Mouse (Mus musculus): ENCODE measurements around the gene Unc5b.
"Not testable (repeated sequence)": the region's sequence is repeated elsewhere in the genome, so short reads cannot be mapped to it uniquely, and the experiment has no call there.

The Unc5b gene

DNA sequence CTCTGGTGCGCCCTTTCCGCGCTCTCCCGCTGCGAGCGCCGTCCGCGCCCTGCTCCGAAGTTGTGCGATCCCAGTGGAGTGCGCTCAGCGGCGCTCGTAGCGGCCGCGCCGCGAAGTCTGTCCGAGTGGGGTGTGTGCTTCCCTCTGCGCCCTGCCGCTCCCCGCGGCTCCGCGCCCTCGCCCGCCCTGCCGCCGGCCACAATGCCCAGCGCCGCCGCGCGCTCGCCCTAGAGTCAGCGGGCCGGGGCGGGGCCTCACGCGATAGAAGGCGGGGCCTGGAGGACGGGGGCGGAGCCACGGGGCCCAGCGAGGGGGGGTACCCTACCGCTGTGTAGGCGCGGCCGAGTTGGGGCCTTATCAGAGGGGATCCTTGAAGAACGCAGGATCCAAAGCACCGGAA lies at the start of gene Unc5b:
TSS of gene Unc5b (minus strand) at position 203 of the 400 bp plus-strand sequence.
- DNase-seq (ENCODE audit: low read depth), result peak; percentile 61

DNA sequence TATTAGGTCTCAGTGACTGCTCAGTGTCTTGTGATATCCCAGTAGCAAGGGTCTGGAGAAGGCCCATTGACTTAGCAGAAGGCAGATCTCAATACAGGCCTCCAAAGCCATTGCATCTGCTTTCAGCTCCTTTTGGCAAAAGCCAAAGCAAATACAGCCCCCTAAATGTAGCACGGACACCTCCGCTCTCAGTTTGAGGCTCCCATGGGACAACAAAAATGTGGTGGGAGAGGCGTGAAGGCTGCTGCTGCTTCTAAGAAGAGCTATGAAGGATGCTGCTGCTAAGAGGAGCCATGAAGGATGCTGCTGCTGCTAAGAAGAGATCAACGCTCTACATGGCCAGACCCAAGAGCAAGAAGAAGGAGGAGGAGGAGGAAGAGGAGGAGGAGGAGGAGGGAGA lies 48.4 kb upstream of the Unc5b start:
- no peak for DNase-seq (ENCODE audit: low read depth)

DNA sequence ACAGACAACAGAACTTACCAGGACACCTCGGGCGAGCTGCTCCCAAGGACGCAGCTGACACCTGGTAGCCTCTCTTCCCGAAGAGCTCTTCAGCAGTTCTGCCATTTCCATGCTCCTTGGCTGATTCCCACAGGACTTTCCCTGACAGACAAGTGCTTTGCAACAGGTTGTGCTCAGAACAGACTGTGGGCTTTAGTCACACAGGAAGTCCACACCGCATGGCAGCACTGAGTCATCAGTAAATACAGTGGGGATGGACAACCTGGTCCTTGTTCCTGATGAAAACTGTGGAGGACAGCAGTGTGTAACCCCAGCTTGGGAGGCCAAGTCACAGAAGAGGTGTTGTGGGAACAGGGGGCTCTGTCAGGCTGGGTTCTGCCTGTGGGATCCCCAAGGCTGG lies 45.7 kb upstream of the Unc5b start:
- DNase-seq (ENCODE audit: low read depth), result no peak

DNA sequence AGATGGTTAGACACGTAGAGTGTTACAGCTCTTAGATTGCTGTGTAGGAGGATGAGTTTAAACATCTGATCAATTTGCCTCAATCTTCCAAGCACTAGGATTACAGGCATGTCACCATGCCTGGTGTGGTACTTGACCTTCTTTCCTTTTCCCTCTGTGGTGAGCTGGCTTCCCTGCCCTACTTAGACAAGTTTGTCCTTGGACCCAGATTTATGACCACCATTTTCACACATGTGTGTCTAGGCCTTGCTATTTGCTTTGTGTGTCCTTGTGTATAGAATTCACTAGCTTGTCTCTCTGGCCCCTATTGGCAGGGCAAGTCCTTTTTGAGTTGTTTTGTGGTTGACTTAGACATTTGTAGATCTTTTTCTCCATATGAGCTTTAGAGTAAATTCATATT lies 43.6 kb upstream of the Unc5b start:
- DNase-seq (ENCODE audit: low read depth), result no peak

DNA sequence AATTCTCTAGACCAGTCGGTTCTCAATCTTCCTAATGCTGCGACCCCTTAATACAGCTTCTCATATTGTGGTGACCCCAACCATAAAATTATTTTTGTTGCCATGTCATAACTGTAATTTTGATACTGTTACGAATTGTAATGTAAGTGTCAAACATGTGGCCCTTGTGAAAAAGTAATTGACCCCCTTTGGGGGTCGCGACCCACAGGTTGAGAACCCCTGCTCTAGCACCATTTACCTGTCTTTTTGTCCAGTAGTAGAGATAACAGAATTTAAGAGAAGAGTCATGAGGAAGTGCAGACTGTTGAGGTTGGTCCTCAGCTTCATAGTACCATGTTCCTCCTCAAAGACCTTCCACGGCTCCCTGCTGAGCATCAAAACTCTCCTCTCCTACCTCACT lies 31.9 kb upstream of the Unc5b start:
- no peak for DNase-seq (ENCODE audit: low read depth)

DNA sequence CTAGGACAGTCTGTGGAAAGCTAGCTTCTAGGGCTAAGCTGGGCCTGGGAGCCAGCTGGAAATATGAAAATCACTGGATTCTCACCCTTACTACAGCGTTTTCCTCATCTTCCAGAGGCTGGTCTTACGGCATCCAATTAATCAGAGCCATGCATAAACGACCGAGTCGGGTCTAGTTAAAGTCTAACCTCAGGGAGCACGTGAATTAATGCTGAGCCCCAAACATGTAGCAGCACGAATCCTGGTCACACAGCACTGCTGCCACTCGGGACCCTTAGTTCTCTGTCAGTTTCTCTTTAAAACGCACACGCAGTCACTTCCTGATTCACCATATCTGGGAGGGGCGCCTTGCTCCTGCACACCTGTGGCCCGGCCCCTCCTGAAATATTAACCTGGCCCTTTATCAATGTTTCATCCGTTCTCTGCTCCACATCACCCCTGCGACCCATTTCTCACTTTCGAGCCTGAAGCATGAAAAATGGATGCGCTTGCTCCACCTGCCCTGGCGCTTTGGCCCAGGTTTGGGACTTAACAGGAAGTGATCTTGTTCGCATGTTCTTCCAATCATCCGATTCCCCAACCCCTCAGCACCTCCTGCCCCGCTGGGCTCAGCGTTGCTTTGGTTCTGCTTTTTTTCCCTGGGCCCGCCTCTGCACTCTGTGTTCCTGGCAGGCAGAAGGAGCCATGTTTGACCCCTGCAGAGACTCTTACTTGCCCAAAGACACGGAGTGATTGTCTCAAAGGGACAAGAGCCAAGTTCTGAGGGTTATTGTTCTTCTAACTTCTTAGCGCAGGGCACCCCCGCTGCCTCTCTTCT lies 31.3 kb upstream of the Unc5b start:
- DNase-seq (ENCODE audit: low read depth), result no peak

DNA sequence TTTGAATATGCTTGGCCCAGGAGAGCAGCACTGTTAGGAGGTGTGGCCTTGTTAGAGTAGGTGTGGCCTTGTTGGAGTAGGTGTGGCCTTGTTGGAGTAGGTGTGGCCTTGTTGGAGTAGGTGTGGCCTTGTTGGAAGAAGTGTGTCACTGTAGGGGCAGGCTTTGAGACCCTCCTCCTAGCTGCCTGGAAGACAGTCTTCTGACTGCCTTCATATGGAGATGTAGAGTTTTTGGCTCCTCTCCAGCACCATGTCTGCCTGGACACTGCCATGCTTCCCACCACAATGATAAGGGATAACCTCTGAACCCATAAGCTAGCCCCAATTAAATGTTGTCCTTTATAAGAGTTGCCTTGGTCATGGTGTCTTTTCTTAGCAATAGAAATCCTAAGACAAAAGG lies 13.9 kb upstream of the Unc5b start:
- not testable (repeated sequence) for DNase-seq (ENCODE audit: low read depth)

DNA sequence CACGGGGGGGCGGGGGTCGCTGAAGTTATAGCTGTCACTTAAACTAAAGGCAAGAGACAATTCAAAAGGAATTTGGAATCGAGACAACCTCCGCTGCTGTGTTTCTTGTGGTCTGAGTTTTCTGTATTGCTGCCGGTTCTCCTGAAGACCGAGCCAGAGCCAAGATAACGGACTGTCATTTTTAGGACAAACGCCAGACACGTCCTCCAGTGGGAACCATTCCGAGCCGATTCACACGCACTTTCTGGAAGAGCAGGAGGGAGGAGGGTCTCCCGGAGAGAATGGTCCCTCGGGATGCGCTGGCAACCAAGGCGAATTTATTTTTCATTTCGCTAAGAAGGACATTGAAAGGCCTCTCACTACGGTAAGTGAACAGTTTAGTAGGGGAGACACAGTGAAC lies 7.4 kb upstream of the Unc5b start:
- no peak for DNase-seq (ENCODE audit: low read depth)

DNA sequence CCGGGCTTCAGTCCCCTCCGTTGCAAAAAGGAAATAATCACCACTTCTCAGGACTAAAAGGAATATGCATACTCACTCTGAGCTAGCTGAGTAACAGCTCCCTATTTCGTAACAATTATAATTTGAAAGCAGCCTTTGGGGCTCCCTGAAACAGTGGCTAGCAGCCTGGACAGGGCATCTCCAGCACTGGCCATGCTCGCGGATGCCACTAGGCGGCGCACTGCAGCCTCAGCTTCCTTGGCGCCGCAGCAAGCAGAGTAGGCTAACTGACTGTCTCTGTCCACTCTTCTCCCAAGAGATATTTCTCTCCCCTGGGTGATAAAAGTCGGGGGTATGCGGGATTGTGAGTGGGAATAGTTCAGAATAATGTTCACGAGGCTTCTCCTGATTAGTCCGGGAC lies 3.6 kb upstream of the Unc5b start:
- peak; percentile 52 for DNase-seq (ENCODE audit: low read depth)

DNA sequence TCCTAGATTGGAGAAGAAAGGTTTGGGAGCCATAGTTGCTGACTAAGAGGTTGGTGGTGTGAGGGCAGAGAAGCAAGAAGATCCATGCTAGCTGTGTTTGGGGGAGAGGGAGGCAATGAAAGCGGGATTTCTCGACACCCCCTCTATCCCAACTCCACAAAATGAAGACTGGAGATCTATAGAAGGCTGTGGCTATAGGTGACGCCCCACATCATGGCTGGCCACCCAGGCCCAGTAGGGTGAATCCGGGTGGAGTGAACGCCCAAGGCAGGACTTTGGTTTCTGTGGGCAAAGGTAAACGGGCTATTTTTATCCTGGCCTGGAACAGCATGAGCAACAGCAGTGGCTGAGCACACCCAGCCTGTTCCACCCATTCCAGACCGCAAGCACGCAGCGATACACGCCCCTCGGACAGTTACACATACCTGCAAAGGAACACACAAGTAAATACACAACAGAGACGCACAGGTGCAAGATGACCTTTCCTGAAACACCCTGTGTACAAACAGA lies 1.3 kb upstream of the Unc5b start:
- no peak for DNase-seq (ENCODE audit: low read depth)

DNA sequence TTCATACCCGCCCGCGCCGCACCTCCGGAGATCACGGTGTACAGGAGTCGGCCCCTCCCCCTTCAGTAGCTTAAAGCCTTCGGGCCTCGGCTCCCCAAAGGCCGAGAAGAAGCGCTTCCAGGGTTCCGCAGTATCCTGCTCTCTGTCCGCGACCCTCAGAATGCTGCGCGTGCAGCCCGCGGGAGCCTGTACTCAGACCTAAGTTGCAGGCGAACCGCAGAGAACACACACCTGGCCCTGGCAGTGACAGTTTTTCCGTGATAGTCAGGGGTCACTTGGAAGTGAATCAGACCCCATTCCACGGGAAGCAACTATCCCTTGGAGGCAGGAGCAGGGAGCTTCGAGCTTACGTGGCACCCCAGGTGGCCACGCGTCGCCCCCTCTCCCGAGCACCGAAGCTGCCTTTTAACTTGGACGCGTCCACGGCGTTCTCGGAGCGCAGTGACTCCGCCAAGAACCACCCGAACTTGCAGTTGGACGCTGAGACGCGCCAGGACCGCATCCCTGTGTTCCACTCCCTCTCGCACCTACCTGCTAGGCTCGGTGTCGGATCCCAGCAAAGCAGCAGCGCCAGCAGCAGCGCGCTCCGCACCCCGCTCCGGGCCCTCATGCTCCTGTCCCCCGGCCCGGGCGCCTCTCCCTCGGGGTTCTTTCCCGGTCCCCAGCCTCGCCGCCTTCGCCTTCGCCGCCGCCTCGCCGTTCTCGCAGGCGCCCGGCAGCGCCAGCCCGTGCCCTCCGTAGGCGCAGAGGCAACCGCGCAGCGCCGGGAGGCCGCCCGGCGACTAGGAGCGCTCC lies 628 bp downstream of the Unc5b start:
- DNase-seq (ENCODE audit: low read depth), result no peak

DNA sequence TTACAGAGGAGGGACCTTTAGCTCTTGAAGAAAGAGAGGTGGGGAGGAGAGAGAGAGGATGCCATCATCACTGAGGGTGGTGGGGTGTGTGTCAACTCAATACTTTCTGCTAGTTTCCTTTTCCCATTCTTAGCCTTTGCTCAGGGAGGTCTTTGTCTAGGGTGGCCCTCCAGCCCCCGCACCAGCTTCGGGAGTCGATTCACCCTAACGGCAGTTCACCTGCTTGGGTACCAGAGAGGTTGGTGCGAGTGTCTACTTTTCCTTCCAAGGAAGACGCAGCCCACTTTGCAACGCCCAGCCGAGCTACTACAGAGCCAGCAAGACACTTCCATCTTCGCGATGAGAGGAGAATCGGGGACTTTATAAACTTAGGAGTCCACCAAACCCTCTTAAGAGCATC lies 1.4 kb downstream of the Unc5b start:
- no peak for DNase-seq (ENCODE audit: low read depth)

DNA sequence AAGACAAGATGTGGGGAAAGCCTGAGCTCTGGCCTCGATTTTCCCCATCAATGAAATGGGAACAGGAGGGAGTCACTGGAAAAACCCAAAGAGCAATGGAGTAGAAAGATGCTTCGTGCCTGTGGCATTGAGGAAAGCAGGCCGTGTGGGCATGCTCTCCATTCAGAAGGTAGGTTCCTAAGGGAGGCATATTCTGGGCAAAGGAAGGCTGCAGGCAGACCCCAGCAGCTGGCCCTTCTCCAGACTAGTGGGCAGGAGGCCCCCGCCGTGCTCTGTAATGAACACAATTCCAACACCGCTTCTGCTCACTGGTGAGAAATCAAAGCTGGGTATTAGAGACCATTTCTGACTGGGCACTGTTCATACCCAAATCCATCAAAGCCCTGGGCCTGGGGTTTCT lies 2.3 kb downstream of the Unc5b start:
- no peak for DNase-seq (ENCODE audit: low read depth)

DNA sequence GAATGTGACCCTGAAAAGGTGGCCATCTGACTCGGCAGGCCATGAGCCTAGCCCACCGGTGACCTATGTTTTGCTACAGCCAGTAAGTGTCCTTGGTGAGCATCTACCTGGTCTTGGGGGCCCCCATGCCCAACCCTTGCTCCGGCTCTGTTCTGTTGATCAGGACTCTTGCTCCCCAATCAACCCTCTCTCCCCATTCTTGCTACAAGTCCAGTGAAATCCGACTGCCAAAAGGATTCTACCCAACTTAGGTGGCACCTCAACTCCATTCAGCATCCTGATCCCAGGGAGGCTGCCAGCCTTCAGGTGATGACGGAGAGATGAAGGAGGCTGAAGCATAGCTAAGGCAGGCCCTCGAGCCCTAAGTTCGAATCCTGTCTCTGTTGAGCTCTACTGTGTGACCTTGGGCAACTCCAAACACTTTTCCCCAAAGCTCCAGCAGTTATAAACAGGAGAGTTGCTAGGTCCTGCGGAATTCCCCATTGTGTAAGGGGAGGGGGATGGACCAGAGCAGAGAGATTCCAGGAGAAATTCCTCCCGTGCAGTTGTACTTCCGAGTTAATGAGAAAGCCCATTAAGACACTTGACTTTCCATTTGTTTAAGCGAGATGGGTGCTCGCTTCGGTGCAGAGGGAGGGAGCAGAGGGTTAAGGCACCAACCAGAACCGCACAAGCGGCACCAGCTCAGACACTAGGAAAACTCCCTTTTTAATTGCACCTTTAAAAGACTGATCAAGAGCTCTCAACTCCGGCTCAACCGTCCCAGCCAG lies 3.3 kb downstream of the Unc5b start:
- DNase-seq (ENCODE audit: low read depth), result no peak

DNA sequence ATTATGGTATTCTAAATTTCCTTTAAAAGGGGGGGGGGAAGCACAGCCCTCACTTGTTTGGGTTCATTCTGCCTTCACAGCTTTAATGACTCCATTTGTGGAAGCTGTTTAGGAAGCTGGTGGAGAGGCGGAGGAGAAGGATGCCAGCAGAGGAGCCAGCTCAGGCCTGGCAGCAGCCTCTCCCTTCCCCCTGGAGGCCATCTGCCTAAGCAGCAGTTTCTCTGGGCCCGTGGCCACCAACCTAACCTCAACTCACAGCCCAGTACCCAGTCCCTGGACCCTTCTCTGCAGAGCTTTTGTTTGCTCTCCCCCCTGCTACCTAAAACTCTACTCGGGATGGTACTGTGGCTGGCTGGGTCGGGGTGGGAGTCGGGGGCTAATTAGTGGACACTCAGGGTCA lies 4.1 kb downstream of the Unc5b start:
- DNase-seq (ENCODE audit: low read depth), result no peak

DNA sequence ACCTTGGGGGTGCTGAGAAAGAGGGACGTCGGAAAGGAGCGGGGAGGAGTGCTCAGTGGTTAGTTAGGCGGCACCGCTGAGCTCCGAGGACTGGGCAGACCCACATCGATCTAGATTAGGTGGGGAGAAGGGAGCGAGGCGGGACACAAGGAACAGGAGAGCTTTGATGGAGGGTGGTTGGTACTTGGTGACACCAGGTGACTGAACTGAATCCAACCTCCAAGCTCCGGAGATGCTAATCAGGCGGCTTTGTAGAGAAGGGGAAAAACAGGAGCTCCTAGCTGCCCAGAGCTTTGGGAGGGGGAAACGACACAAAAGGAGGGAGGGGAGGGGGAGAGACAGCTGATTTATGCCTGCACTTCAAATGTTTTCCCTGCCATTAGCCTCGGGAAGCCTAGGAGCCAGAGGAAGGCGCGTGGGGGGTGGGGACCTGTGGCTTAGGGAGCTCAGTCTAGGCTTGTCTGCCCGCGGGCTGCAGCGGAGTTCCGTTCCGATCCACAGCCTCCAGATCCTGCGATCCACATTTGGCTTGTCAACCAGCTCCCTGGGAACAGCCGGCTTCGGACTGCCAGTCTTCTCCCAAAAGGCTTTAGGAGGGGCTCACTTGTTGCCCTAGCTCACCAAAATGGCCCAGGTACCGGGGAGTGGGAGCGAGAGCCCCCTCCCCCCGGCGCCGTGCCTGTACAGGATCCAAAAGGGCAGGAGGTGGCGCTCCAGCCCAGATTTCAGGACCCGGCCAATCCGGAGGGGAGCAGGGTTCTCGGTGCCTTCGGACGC lies 4.7 kb downstream of the Unc5b start:
- no peak for DNase-seq (ENCODE audit: low read depth)

DNA sequence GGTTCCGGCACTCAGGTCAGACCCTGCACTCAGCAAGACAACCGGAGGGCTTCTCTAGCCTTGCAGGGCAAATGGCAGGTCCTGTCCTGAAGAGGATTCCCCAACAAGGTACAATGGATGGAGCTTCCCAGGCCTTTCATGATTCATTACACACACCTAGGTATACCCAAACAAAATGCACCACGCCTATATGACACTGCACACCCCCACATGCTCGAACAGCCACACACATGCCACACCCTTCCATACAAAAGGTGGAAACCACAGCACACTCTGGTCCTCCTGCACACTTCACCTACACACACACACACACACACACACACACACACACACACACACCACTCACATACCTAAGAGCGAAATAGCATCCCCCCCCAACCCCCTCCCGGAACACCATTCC lies 5.4 kb downstream of the Unc5b start:
- no peak for DNase-seq (ENCODE audit: low read depth)

DNA sequence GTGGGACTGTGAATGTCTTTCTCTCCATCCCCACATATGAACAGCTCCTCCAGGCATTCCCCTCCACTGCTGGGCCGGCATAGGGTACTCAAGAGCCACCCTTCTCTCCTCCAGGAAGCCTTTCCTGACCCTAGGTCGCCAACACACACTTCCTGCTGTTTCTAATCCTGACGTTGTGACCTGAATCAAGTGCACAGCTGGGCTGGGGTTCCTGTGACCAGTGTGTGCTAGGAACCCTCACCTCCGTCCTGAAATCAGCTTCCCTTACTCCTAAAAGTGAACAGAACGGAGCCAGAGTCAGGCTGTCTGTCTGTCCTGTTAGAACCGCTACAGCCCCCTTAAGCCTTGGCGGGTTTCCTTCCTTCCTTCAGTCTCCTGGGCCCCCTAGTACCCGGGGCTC lies 7.6 kb downstream of the Unc5b start:
- DNase-seq (ENCODE audit: low read depth), result no peak

DNA sequence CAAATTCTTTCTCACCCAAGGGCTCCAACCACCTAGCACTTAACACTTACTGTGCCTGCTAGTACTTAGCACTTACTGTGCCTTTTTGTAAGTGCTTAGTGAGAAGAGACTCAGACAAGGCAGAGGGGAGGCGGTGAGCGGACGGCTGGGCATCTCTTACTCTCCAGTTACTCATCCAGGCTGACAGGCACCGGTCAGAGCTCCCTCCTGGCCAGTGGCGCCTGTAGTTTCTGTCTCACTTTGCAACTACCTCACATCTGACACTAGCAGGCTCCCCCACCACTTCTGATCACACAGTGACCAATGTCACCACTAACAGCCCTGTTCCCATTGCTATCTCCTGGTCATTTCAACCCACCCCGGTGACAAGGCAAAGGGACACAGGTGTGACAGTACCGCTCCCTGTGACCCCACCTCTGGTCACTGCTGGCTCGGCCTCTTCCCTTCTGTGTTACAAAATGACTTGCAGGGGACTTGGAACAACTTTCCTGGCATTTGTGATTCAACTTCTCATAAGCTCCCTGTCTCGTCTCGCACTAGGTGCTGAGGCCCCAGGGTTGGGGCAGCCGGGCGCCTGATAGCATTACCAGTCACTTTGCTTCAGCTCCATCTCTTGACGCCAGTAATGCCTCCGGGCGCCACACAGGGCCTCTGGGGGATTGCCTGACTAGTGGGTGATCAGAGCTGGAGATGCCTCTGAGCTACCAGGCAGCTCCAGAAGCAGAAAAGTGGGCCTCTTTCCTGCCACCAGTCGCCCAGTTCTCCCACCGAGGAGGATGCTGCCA lies 8.5 kb downstream of the Unc5b start:
- no peak for DNase-seq (ENCODE audit: low read depth)

DNA sequence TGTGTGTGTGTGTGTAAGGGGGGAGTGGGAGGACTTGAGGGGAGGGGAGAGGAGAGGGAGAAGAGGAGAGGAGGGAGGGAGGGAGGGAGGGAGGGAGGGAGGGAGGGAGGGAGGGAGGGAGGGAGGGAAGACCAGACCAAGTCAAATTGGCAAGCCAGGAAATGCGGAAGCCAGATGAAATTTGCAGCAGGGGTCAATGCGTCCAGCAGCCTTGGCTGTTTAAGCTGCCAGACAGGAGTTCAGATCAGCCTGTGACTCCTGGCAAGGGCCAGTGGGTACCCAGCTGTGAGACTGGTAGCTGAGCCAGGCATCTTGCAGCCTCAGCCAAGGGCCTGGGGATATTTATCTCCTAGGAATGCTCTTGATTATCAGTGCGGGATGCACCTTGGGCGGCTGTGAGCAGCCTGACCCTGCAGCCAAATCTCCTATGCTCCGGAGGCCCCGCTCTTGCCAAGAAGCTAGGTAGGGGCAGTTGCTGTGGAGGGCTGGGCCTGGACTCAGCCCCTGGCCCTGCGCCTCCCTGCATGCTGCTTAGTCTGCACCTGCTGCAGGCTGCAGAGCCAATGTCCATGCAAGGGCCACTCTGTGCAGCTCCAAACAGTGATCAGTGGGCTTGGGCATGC lies 9.5 kb downstream of the Unc5b start:
- DNase-seq (ENCODE audit: low read depth), result no peak

DNA sequence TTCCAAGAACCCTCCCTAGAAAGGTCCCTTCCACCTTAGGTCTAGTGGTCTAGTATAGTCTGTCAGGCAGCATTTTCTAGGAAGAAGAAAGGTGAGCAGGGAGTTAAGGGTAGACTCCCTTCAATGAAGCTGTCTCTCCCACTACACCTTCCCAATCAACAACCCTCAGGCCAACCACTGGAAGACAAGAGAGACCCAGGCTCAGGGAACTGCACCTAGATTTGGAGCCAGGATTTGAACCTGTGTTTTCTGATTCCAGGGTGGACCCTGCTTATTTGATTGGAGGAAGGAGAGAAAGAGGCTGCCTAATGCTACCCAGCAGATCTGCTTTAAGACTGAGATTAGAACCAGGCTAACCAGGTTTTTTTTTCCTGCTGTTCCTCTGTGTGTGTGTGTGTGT lies 10.1 kb downstream of the Unc5b start:
- no peak for DNase-seq (ENCODE audit: low read depth)
